Mouse (Mus musculus): ENCODE measurements around the gene Nup214.

Nup214 gene

GRCm38 (mm10) chr2:32096122-32096420 is 121.8 kb downstream of the Nup214 start:
- 0 out of 2 replicates have a peak, but pooled peaks have one; percentile 1 for ATAC-seq (ENCODE audit: low TSS enrichment)

DNA sequence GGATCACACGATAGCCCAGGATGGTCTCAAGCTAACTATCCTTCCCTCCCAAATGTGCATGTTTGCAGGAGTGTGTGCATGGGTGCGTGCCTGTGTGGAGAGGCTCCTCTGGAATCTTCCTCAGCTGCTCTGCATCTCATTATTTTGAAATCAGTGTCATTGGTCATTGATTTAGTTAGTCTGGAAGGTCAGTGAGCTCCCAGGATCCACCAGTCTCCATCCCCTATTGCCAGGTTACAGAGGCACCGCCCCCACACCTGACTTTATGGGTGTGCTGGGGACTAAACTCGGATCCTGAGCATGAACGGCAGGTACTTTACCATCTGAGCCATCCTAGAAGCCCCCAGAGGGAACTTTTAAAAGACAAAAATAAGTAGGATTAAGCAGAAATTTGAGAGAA is 128.7 kb downstream of the Nup214 start:
- ATAC-seq (ENCODE audit: low TSS enrichment) = no peak

- ATAC-seq (ENCODE audit: low TSS enrichment) = peak; percentile 69
Measured at GRCm38 (mm10) chr2:32103557-32103956, 129.3 kb downstream of the Nup214 start.
